8 mouse cellular contexts compared by ENCODE assay signal in the genomic region with DNA sequence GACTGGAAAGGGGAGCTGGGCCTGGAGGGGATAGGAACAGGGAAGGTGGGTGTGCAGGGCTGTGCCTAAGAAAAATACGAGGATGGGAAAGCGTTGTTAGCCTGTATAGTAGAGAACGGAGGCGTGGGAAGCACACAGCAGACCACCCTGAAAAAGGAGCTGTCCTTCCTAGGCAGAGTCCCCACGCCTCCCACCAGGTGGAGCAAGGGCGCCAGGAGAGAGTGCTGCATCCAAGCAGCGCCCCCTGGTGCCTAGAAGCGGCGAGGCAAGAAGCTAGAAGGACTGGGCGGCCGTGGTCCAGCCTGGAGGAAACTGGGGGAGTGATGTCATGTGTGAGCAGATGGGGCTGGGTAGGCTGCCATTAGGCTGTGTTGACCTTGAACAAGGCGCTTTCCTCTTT.
DNase-seq lines count a peak whose midpoint lies in the region; ATAC-seq and TF ChIP-seq lines count a peak whose summit lies in the region.

No protein-coding gene starts in this region.

- DNase-seq in brain, embryonic 14.5 days (ENCODE audit: low read depth) = peak; percentile 95
- peak; percentile 90 for DNase-seq in liver
- DNase-seq in monocyte, adult 2 months (ENCODE audit: low read depth in 1 of 2, low spot score in 2 of 2) = peak; percentile 75 to 80
- DNase-seq in spleen, postnatal 14 days (ENCODE audit: low spot score in 2 of 2) = peak; percentile 72 to 89

- peak overlapping the region; percentile 87; the same call in 1 of the 2 replicates for H3K9ac ChIP-seq in heart, embryonic 11.5 days (ENCODE audit: low read depth, low read length)
- H3K9ac ChIP-seq in kidney, embryonic 15.5 days = peak overlapping the region; percentile 60

- H3K4me3 ChIP-seq in C2C12 (ENCODE audit: insufficient read depth, poor library complexity, severe bottlenecking) = no peak overlapping the region
- H3K4me3 ChIP-seq in heart, embryonic 11.5 days (ENCODE audit: low read depth, low read length) = peak overlapping the region; percentile 83
- H3K4me3 ChIP-seq in kidney, embryonic 15.5 days (replicated peaks) = peak overlapping the region; percentile 79

- no peaks in the 10 kb centered on the region for H3K27me3 ChIP-seq in C2C12 (ENCODE audit: control insufficient read depth, insufficient read depth, insufficient read length)
- peaks cover 3% of the 10 kb centered on the region; the same call in 1 of the 2 replicates for H3K27me3 ChIP-seq in heart, embryonic 11.5 days (ENCODE audit: control insufficient read depth, insufficient read depth, low read length)
- peaks cover 6% of the 10 kb centered on the region; the same call in 1 of the 2 replicates for H3K27me3 ChIP-seq in kidney, embryonic 15.5 days

- H3K79me3 ChIP-seq in C2C12 (ENCODE audit: low read depth) = peaks cover 7% of the 10 kb centered on the region

- 1% methylated on average over 12 of the region's 12 CpGs for WGBS in heart, embryonic 11.5 days (ENCODE audit: insufficient replicate concordance)
- WGBS in kidney, embryonic 15.5 days = 2% methylated on average over 12 of the region's 12 CpGs

- TF ChIP-seq POLR2A in brain, embryonic 14.5 days (IDR thresholded peaks at IDR 0.05; ENCODE audit: borderline replicate concordance, extremely low read depth, insufficient read depth, insufficient read length, poor library complexity, severe bottlenecking) = no peak

- peak overlapping the region; percentile 96 for H3K4me2 ChIP-seq in heart, embryonic 11.5 days
- peak overlapping the region; percentile 93 for H3K4me2 ChIP-seq in kidney, embryonic 15.5 days

- H3K27ac ChIP-seq in heart, embryonic 11.5 days (ENCODE audit: low read depth, low read length) = peak overlapping the region; percentile 74; the same call in 1 of the 2 replicates
- H3K27ac ChIP-seq in kidney, embryonic 15.5 days = peak overlapping the region; percentile 78

- peaks cover 77% of the 10 kb centered on the region for H3K79me2 ChIP-seq in C2C12 (ENCODE audit: control insufficient read depth, insufficient read depth)

- H3K36me3 ChIP-seq in C2C12 (ENCODE audit: control insufficient read depth, insufficient read depth) = no peaks in the 10 kb centered on the region
- H3K36me3 ChIP-seq in heart, embryonic 11.5 days (ENCODE audit: control insufficient read depth, insufficient read depth, low read length) = no peaks in the 10 kb centered on the region
- no peaks in the 10 kb centered on the region for H3K36me3 ChIP-seq in kidney, embryonic 15.5 days

- TF ChIP-seq CTCF in C2C12 (IDR thresholded peaks at IDR 0.05; ENCODE audit: control insufficient read depth, insufficient read depth, insufficient read length) = peak; percentile 100
- peak; percentile 100 for TF ChIP-seq CTCF in brain, embryonic 14.5 days (IDR thresholded peaks at IDR 0.05; ENCODE audit: borderline replicate concordance, extremely low read depth, insufficient read depth, insufficient read length)

- no peak overlapping the region for H3ac ChIP-seq in C2C12 (ENCODE audit: control insufficient read depth, insufficient read length, low read depth)

- H3K9me3 ChIP-seq in heart, embryonic 11.5 days (replicated peaks; ENCODE audit: control insufficient read depth, low read length) = no peaks in the 10 kb centered on the region
- no peaks in the 10 kb centered on the region for H3K9me3 ChIP-seq in kidney, embryonic 15.5 days (replicated peaks)

- H3K4me1 ChIP-seq in heart, embryonic 11.5 days (ENCODE audit: control insufficient read depth, insufficient read depth, low read length) = peaks cover 37% of the 10 kb centered on the region
- H3K4me1 ChIP-seq in kidney, embryonic 15.5 days = peaks cover 28% of the 10 kb centered on the region

- ATAC-seq in erythroblast, adult 5-6 weeks (replicated peaks; ENCODE audit: low FRiP score, poor library complexity, severe bottlenecking) = peak; percentile 90
- ATAC-seq in heart, embryonic 11.5 days (replicated peaks; ENCODE audit: insufficient number of reproducible peaks, low FRiP score, low TSS enrichment) = peak; percentile 35
- ATAC-seq in kidney, embryonic 15.5 days (replicated peaks; ENCODE audit: low FRiP score) = peak; percentile 82

TF ChIP-seq in C2C12, 6 proteins besides CTCF, POLR2A, EP300 and RAD21:
- TF ChIP-seq MAX (IDR thresholded peaks at IDR 0.05) = no peak
- TF ChIP-seq CEBPB (IDR thresholded peaks at IDR 0.05; ENCODE audit: low read depth) = no peak
- no peak for TF ChIP-seq MYOD1 (IDR thresholded peaks at IDR 0.05; ENCODE audit: control insufficient read depth, insufficient read length, low read depth)
- no peak for TF ChIP-seq USF1 (IDR thresholded peaks at IDR 0.05; ENCODE audit: low read depth)
- no peak for TF ChIP-seq MYOG (IDR thresholded peaks at IDR 0.05; ENCODE audit: control insufficient read depth, extremely low read depth, insufficient read length)
- no peak for TF ChIP-seq FOSL1 (IDR thresholded peaks at IDR 0.05; ENCODE audit: insufficient read depth, low read length, poor library complexity, severe bottlenecking)

Comparison
In these comparisons a context has a peak if more than half of its experiments do, and no peak if none do; other contexts are left out.
1. ATAC-seq: peak in every context shown above with its lines; median percentile 90 in erythroblast, adult 5-6 weeks; 82 in kidney, embryonic 15.5 days; 35 in heart, embryonic 11.5 days.